Mouse (Mus musculus): ENCODE measurements around the gene Tgfbi. TPM values are rescaled to one million over a fixed set of nuclear protein-coding genes. Genes with fewer than 3 reads are reported as not detected.
A peak's percentile ranks its signal among the peaks of the same experiment; 100 is the strongest.

The Tgfbi gene
- polyA plus RNA-seq, 1 experiment from 2014 or later = 37.7 TPM

DNA sequence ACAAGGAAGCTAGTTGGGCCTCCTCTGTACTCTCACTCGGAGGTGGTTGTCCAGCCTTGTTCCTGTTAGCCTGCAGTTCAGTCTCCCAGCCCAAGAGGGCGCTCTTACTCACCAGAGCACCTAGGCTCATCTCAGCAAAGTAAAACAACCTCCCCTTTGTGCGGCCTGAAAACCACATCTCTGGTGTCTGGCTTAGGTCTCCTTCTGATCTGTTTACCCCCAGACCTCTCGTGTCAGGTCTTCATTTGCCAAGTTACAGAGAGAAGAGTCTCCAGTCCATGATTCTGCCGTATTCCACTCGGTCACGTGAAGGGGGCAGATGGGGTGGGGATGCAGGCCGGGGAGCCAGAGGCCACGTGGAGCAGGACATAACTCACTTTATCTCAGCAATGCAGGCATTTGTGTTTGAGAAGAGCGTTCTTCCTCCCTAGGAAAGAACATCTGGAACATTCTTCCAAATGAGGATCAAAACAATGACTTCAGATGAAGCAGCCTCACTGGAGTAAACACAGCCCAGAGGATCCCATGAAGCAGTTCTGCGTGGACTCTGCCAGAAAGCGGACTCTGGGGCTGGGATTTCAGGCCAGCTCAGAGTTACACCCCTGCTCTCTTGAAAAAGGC, 33.5 kb upstream of the Tgfbi start:
- no peaks in the 10 kb centered on the region for H3K9me3 ChIP-seq (ENCODE audit: control insufficient read depth, low read length)
- peak overlapping the region; percentile 4 to 55 for H3K27ac ChIP-seq (replicated peaks in 1 of 2; ENCODE audit: control insufficient read depth in 1 of 2, insufficient read depth in 1 of 2, low read depth in 2 of 2, low read length in 2 of 2)
- 50% methylated on average over 12 of the region's 12 CpGs for WGBS
- H3K4me1 ChIP-seq (ENCODE audit: control insufficient read depth in 2 of 2, insufficient read depth in 2 of 2, low read length in 2 of 2) = peaks cover 0 to 6% of the 10 kb centered on the region in 2 experiments; a peak in 1 of 4 replicates
- no peak overlapping the region for H3K4me2 ChIP-seq (ENCODE audit: low read length)
- ATAC-seq (ENCODE audit: insufficient number of reproducible peaks, insufficient read depth, low FRiP score, low read depth) = no peak
- H3K27me3 ChIP-seq (ENCODE audit: control insufficient read depth, insufficient read depth, low read length) = no peaks in the 10 kb centered on the region
- H3K9ac ChIP-seq (ENCODE audit: low read length) = no peak overlapping the region
- no peaks in the 10 kb centered on the region for H3K36me3 ChIP-seq (ENCODE audit: control insufficient read depth, insufficient read depth, low read length)
- H3K4me3 ChIP-seq (ENCODE audit: control insufficient read depth in 1 of 2, insufficient read depth in 1 of 2, low read depth in 1 of 2, low read length in 2 of 2) = no peak overlapping the region

DNA sequence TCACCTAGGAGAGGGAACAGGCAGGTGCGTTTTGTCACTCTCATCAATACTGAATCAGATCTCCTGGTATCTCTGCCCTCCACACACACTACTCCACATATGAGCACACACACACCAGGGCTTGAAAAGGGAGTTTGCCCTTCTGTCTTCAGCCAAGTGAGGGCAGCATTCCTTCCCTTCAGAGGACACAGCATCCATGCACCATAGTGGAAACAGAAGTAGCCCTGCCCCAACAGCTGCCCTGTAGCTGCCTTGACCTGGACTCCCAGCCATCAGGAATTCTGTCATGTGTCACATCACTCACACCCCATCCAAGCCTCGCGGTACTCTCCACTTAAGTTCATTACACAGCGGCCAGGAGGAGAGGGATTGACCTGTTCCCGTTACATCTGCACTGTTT, 31.2 kb upstream of the Tgfbi start:
- H3K36me3 ChIP-seq (ENCODE audit: control insufficient read depth, insufficient read depth, low read length) = no peaks in the 10 kb centered on the region
- no peaks in the 10 kb centered on the region for H3K27me3 ChIP-seq (ENCODE audit: control insufficient read depth, insufficient read depth, low read length)
- H3K9me3 ChIP-seq (ENCODE audit: control insufficient read depth, low read length) = no peaks in the 10 kb centered on the region
- no peak overlapping the region for H3K27ac ChIP-seq (replicated peaks in 1 of 2; ENCODE audit: control insufficient read depth in 1 of 2, insufficient read depth in 1 of 2, low read depth in 2 of 2, low read length in 2 of 2)
- H3K9ac ChIP-seq (ENCODE audit: low read length) = no peak overlapping the region
- no peak overlapping the region for H3K4me3 ChIP-seq (ENCODE audit: control insufficient read depth in 1 of 2, insufficient read depth in 1 of 2, low read depth in 1 of 2, low read length in 2 of 2)
- peaks cover 18 to 19% of the 10 kb centered on the region in 2 experiments for H3K4me1 ChIP-seq (ENCODE audit: control insufficient read depth in 2 of 2, insufficient read depth in 2 of 2, low read length in 2 of 2)
- 32% methylated on average over 5 of the region's 5 CpGs for WGBS
- H3K4me2 ChIP-seq (ENCODE audit: low read length) = no peak overlapping the region
- no peak for ATAC-seq (ENCODE audit: insufficient number of reproducible peaks, insufficient read depth, low FRiP score, low read depth)

- Histone ChIP-seq H3K27me3 (ENCODE audit: control insufficient read depth, insufficient read depth, low read length) (no peaks in the 10 kb centered on the region), H3K36me3 (ENCODE audit: control insufficient read depth, insufficient read depth, low read length) (no peaks in the 10 kb centered on the region), H3K4me2 (ENCODE audit: low read length) (no peak overlapping the region), H3K9me3 (ENCODE audit: control insufficient read depth, low read length) (no peaks in the 10 kb centered on the region), H3K4me1 (ENCODE audit: control insufficient read depth in 2 of 2, insufficient read depth in 2 of 2, low read length in 2 of 2) (peaks cover 18 to 19% of the 10 kb centered on the region in 2 experiments), H3K27ac (replicated peaks in 1 of 2; ENCODE audit: control insufficient read depth in 1 of 2, insufficient read depth in 1 of 2, low read depth in 2 of 2, low read length in 2 of 2) (no peak overlapping the region), H3K4me3 (ENCODE audit: control insufficient read depth in 1 of 2, insufficient read depth in 1 of 2, low read depth in 1 of 2, low read length in 2 of 2) (no peak overlapping the region), H3K9ac (ENCODE audit: low read length) (no peak overlapping the region)
- WGBS = 86% methylated on average over 5 of the region's 5 CpGs
- ATAC-seq (ENCODE audit: insufficient number of reproducible peaks, insufficient read depth, low FRiP score, low read depth) = no peak
These were observed 28.9 kb upstream of the Tgfbi start for GRCm38 (mm10) chr13:56580450-56580849.

DNA sequence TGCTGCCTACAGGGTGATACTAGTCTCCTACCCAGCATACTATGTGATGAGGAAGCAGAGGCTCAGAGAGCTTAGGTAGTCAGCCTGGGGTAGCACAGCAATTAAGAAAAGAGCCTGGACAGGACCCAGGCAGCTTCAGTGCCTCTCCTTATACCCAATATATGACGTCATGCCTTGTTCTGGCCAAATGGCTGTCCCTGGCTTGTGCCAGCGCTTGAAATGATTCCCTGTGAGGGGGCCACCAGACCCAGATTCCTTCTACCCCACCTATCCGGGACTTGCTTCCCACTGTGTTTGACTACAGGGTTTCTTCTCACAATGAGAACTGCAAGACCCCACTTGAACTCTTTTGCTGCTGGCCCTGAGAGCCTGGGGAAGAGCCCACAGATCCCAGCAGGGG, 27.8 kb upstream of the Tgfbi start:
- Histone ChIP-seq H3K9ac (ENCODE audit: low read length) (no peak overlapping the region), H3K4me2 (ENCODE audit: low read length) (no peak overlapping the region), H3K27ac (replicated peaks in 1 of 2; ENCODE audit: control insufficient read depth in 1 of 2, insufficient read depth in 1 of 2, low read depth in 2 of 2, low read length in 2 of 2) (peak overlapping the region; percentile 64 to 86), H3K4me1 (ENCODE audit: control insufficient read depth in 2 of 2, insufficient read depth in 2 of 2, low read length in 2 of 2) (peaks cover 15 to 18% of the 10 kb centered on the region in 2 experiments), H3K9me3 (ENCODE audit: control insufficient read depth, low read length) (no peaks in the 10 kb centered on the region), H3K27me3 (ENCODE audit: control insufficient read depth, insufficient read depth, low read length) (no peaks in the 10 kb centered on the region), H3K36me3 (ENCODE audit: control insufficient read depth, insufficient read depth, low read length) (no peaks in the 10 kb centered on the region), H3K4me3 (ENCODE audit: control insufficient read depth in 1 of 2, insufficient read depth in 1 of 2, low read depth in 1 of 2, low read length in 2 of 2) (no peak overlapping the region)
- ATAC-seq (ENCODE audit: insufficient number of reproducible peaks, insufficient read depth, low FRiP score, low read depth) = peak; percentile 10; the same call in 1 of the 2 replicates
- WGBS = 14% methylated on average over 3 of the region's 3 CpGs

GRCm38 (mm10) chr13:56581961-56582434, 27.3 kb upstream of the Tgfbi start:
- H3K27ac ChIP-seq (replicated peaks in 1 of 2; ENCODE audit: control insufficient read depth in 1 of 2, insufficient read depth in 1 of 2, low read depth in 2 of 2, low read length in 2 of 2) = peak overlapping the region; percentile 72 to 86
- ATAC-seq (ENCODE audit: insufficient number of reproducible peaks, insufficient read depth, low FRiP score, low read depth) = peak; percentile 87
- H3K9ac ChIP-seq (ENCODE audit: low read length) = peak overlapping the region; percentile 46
- H3K27me3 ChIP-seq (ENCODE audit: control insufficient read depth, insufficient read depth, low read length) = no peaks in the 10 kb centered on the region
- H3K4me2 ChIP-seq (ENCODE audit: low read length) = peak overlapping the region; percentile 48
- peaks cover 15 to 18% of the 10 kb centered on the region in 2 experiments for H3K4me1 ChIP-seq (ENCODE audit: control insufficient read depth in 2 of 2, insufficient read depth in 2 of 2, low read length in 2 of 2)
- no peaks in the 10 kb centered on the region for H3K9me3 ChIP-seq (ENCODE audit: control insufficient read depth, low read length)
- H3K4me3 ChIP-seq (ENCODE audit: control insufficient read depth in 1 of 2, insufficient read depth in 1 of 2, low read depth in 1 of 2, low read length in 2 of 2) = no peak overlapping the region
- WGBS = 11% methylated on average over 6 of the region's 6 CpGs
- no peaks in the 10 kb centered on the region for H3K36me3 ChIP-seq (ENCODE audit: control insufficient read depth, insufficient read depth, low read length)

GRCm38 (mm10) chr13:56582720-56583119, 26.6 kb upstream of the Tgfbi start:
- no peak overlapping the region for H3K4me2 ChIP-seq (ENCODE audit: low read length)
- no peaks in the 10 kb centered on the region for H3K9me3 ChIP-seq (ENCODE audit: control insufficient read depth, low read length)
- H3K27ac ChIP-seq (replicated peaks in 1 of 2; ENCODE audit: control insufficient read depth in 1 of 2, insufficient read depth in 1 of 2, low read depth in 2 of 2, low read length in 2 of 2) = peak overlapping the region in 1 of 2 experiments; percentile 57; a peak in 2 of 4 replicates
- H3K4me3 ChIP-seq (ENCODE audit: control insufficient read depth in 1 of 2, insufficient read depth in 1 of 2, low read depth in 1 of 2, low read length in 2 of 2) = no peak overlapping the region
- no peaks in the 10 kb centered on the region for H3K36me3 ChIP-seq (ENCODE audit: control insufficient read depth, insufficient read depth, low read length)
- no peak for ATAC-seq (ENCODE audit: insufficient number of reproducible peaks, insufficient read depth, low FRiP score, low read depth)
- H3K4me1 ChIP-seq (ENCODE audit: control insufficient read depth in 2 of 2, insufficient read depth in 2 of 2, low read length in 2 of 2) = peaks cover 15 to 18% of the 10 kb centered on the region in 2 experiments
- H3K27me3 ChIP-seq (ENCODE audit: control insufficient read depth, insufficient read depth, low read length) = no peaks in the 10 kb centered on the region
- H3K9ac ChIP-seq (ENCODE audit: low read length) = no peak overlapping the region
- WGBS = 45% methylated on average over 3 of the region's 3 CpGs

GRCm38 (mm10) chr13:56586046-56586445, 23.3 kb upstream of the Tgfbi start:
- Histone ChIP-seq H3K4me2 (ENCODE audit: low read length) (no peak overlapping the region), H3K27ac (replicated peaks in 1 of 2; ENCODE audit: control insufficient read depth in 1 of 2, insufficient read depth in 1 of 2, low read depth in 2 of 2, low read length in 2 of 2) (no peak overlapping the region; a peak in 1 of 4 replicates), H3K9me3 (ENCODE audit: control insufficient read depth, low read length) (no peaks in the 10 kb centered on the region), H3K27me3 (ENCODE audit: control insufficient read depth, insufficient read depth, low read length) (no peaks in the 10 kb centered on the region), H3K36me3 (ENCODE audit: control insufficient read depth, insufficient read depth, low read length) (no peaks in the 10 kb centered on the region), H3K4me3 (ENCODE audit: control insufficient read depth in 1 of 2, insufficient read depth in 1 of 2, low read depth in 1 of 2, low read length in 2 of 2) (no peak overlapping the region), H3K4me1 (ENCODE audit: control insufficient read depth in 2 of 2, insufficient read depth in 2 of 2, low read length in 2 of 2) (peaks cover 29 to 39% of the 10 kb centered on the region in 2 experiments), H3K9ac (ENCODE audit: low read length) (no peak overlapping the region)
- 59% methylated on average over 3 of the region's 3 CpGs for WGBS
- ATAC-seq (ENCODE audit: insufficient number of reproducible peaks, insufficient read depth, low FRiP score, low read depth) = no peak
